Mouse (Mus musculus): ENCODE results near the gene Tmem216. TPM values are rescaled to one million over a fixed set of nuclear protein-coding genes. Genes with fewer than 3 reads are reported as not detected.

Gene Tmem216
- polyA plus RNA-seq, 1 experiment from 2014 or later, result 23.9 TPM

DNA sequence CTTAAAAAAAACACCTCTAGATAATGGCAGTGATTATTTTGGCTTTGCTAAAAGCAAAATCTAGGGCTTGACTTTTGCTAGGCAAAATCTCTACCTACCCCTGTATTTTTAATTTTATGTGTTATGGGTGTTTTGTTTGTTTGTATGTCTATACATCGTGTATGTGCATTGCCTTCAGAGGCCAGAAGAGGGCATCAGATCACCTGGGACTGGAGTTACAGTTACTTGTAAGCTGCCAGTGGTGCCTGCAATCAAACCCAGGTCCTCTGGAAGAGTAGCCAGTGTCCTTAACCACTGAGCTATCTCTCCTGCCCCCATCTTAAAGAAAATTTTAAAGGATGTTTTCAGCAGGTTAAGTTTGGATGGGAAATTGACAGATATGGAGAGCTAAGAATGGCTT, 26.0 kb downstream of the Tmem216 start:
- Histone ChIP-seq H3K9ac (ENCODE audit: low read length) (no peak overlapping the region), H3K27ac (replicated peaks) (no peak overlapping the region), H3K9me3 (ENCODE audit: control insufficient read depth, low read length) (no peaks in the 10 kb centered on the region), H3K4me3 (ENCODE audit: low read depth, low read length) (no peak overlapping the region), H3K27me3 (ENCODE audit: control insufficient read depth, insufficient read depth, low read length) (no peaks in the 10 kb centered on the region), H3K4me2 (replicated peaks; ENCODE audit: low read depth) (no peak overlapping the region), H3K36me3 (ENCODE audit: control insufficient read depth, insufficient read depth, low read length) (peaks cover 14% of the 10 kb centered on the region), H3K4me1 (replicated peaks; ENCODE audit: control insufficient read depth, insufficient read depth) (peaks cover 3% of the 10 kb centered on the region; the same call in 1 of the 2 replicates)
- TF ChIP-seq EP300 (optimal IDR thresholded peaks at IDR 0.05) (no peak), CTCF (IDR thresholded peaks at IDR 0.05; ENCODE audit: low read depth) (peak; percentile 49)
- DNase-seq (ENCODE audit: low spot score) (no peak), ATAC-seq (ENCODE audit: low FRiP score, low TSS enrichment) (no peak)
- WGBS, result 97% methylated on average over 1 of the region's 1 CpGs

DNA sequence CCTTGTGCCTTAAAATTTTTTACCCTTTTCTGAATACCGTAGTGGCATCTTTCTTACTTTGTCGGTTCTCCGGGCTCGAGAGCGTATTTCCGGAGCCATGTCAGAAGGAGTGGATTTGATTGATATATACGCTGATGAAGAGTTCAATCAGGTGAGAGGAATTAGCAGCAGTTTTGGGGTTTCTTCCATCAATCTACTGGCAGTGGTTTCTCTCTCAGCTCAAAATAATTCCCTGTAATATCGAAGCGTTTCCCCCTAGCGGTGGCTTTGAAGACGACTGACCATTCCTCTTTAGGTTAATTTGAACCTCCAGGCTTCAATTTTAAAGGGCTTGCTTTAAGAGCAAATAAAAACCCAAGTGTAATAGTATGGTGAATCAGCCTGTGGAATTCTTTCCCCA, 30.1 kb downstream of the Tmem216 start, which contains the start of gene Sdhaf2:
Gene Sdhaf2 (minus strand): TSS at position 233 of the 400 bp plus-strand sequence.
- H3K9me3 ChIP-seq (ENCODE audit: control insufficient read depth, low read length), result no peaks in the 10 kb centered on the region
- under 1% methylated on average over 11 of the region's 11 CpGs for WGBS
- ATAC-seq (ENCODE audit: low FRiP score, low TSS enrichment), result peak; percentile 10; the same call in 1 of the 2 replicates
- peak within 1 kb of the TSS; percentile 97 for H3K4me3 ChIP-seq (ENCODE audit: low read depth, low read length)
- H3K4me2 ChIP-seq (replicated peaks; ENCODE audit: low read depth), result peak within 1 kb of the TSS; percentile 79
- peaks cover 2% of the 10 kb centered on the region; the same call in 1 of the 2 replicates for H3K36me3 ChIP-seq (ENCODE audit: control insufficient read depth, insufficient read depth, low read length)
- TF ChIP-seq EP300 (optimal IDR thresholded peaks at IDR 0.05) (peak; percentile 61), CTCF (IDR thresholded peaks at IDR 0.05; ENCODE audit: low read depth) (peak; percentile 75)
- peak; percentile 33 for DNase-seq (ENCODE audit: low spot score)
- no peaks in the 10 kb centered on the region for H3K27me3 ChIP-seq (ENCODE audit: control insufficient read depth, insufficient read depth, low read length)
- peaks cover 3% of the 10 kb centered on the region; the same call in 1 of the 2 replicates for H3K4me1 ChIP-seq (replicated peaks; ENCODE audit: control insufficient read depth, insufficient read depth)
- H3K27ac ChIP-seq (replicated peaks), result peak within 1 kb of the TSS; percentile 100
- peak within 1 kb of the TSS; percentile 99 for H3K9ac ChIP-seq (ENCODE audit: low read length)

DNA sequence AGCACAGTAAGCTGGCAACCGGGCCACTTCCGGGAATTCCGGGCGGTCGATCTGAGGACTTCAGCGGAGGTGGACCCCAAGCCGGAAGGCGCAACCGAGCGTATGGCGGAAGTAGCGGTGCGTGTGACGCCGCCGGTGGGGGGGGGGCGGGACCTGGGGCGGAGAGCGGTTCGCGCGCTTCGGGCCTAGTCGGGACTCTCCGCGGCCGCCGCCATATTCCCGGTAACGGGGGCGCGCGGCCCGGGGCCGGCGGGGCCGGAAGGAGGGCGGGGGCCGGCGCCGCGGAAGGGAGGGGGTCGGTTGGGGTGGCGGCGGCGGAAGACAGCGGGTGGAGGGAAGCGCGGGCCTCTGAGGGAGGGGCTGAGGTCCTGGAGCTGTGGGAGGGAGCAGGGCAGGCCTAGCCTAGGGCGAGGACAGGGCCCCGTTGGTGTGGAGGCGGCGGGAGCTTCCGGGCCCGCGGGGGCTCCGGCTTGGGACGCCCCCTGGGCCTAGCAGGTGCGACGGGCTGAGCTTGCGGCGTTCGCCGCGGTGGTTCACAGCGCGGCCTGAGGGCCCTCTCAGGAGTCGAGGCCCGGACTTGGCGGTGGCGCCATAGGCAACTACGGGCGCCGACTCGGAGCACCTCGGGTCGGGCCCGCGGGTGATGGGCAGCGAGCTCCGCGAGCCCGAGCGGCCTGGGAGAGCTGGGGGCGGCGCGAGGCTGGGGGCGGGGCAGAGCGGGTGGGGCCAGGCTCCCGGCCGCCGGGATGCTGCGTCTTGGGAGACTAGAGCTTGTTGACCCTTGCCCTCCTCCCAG, 30.7 kb downstream of the Tmem216 start, which contains the start of gene Cpsf7:
Gene Cpsf7 (plus strand): TSS at position 161 of the 796 bp plus-strand sequence.
- no peaks in the 10 kb centered on the region for H3K9me3 ChIP-seq (ENCODE audit: control insufficient read depth, low read length)
- under 1% methylated on average over 58 of the region's 93 CpGs for WGBS
- H3K36me3 ChIP-seq (ENCODE audit: control insufficient read depth, insufficient read depth, low read length), result peaks cover 2% of the 10 kb centered on the region; the same call in 1 of the 2 replicates
- H3K4me3 ChIP-seq (ENCODE audit: low read depth, low read length), result peak within 1 kb of the TSS; percentile 97
- no peak for TF ChIP-seq EP300 (optimal IDR thresholded peaks at IDR 0.05)
- TF ChIP-seq CTCF (IDR thresholded peaks at IDR 0.05; ENCODE audit: low read depth), result no peak
- ATAC-seq (ENCODE audit: low FRiP score, low TSS enrichment), result peak; percentile 94
- peak within 1 kb of the TSS; percentile 79 for H3K4me2 ChIP-seq (replicated peaks; ENCODE audit: low read depth)
- no peaks in the 10 kb centered on the region for H3K27me3 ChIP-seq (ENCODE audit: control insufficient read depth, insufficient read depth, low read length)
- H3K9ac ChIP-seq (ENCODE audit: low read length), result peak within 1 kb of the TSS; percentile 99
- H3K27ac ChIP-seq (replicated peaks), result peak within 1 kb of the TSS; percentile 100
- peak; percentile 97 for DNase-seq (ENCODE audit: low spot score)
- peaks cover 3% of the 10 kb centered on the region; the same call in 1 of the 2 replicates for H3K4me1 ChIP-seq (replicated peaks; ENCODE audit: control insufficient read depth, insufficient read depth)

DNA sequence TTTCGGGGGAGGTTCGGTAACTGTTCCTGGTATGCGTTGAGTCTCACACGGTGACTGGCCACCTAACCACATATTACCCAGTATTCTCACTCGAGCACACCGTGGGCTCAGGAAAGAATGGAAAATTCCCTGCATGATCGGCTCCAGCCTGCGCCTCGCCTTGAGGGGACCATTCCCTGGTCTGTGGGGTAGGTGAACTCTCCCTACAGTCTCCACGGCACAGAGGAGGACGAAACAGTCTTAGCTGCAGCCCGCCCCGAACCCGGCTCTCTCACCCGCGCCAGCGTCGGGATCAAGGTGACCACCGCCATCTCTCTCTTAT, 31.3 kb downstream of the Tmem216 start:
- DNase-seq (ENCODE audit: low spot score) (no peak), ATAC-seq (ENCODE audit: low FRiP score, low TSS enrichment) (no peak)
- no peak for TF ChIP-seq EP300 (optimal IDR thresholded peaks at IDR 0.05)
- no peak for TF ChIP-seq CTCF (IDR thresholded peaks at IDR 0.05; ENCODE audit: low read depth)
- no peaks in the 10 kb centered on the region for H3K9me3 ChIP-seq (ENCODE audit: control insufficient read depth, low read length)
- H3K36me3 ChIP-seq (ENCODE audit: control insufficient read depth, insufficient read depth, low read length), result peaks cover 2% of the 10 kb centered on the region; the same call in 1 of the 2 replicates
- peaks cover 3% of the 10 kb centered on the region; the same call in 1 of the 2 replicates for H3K4me1 ChIP-seq (replicated peaks; ENCODE audit: control insufficient read depth, insufficient read depth)
- H3K27ac ChIP-seq (replicated peaks), result peak overlapping the region; percentile 100
- H3K4me3 ChIP-seq (ENCODE audit: low read depth, low read length), result peak overlapping the region; percentile 97
- H3K27me3 ChIP-seq (ENCODE audit: control insufficient read depth, insufficient read depth, low read length), result no peaks in the 10 kb centered on the region
- peak overlapping the region; percentile 99 for H3K9ac ChIP-seq (ENCODE audit: low read length)
- under 1% methylated on average over 19 of the region's 19 CpGs for WGBS
- peak overlapping the region; percentile 79 for H3K4me2 ChIP-seq (replicated peaks; ENCODE audit: low read depth)

DNA sequence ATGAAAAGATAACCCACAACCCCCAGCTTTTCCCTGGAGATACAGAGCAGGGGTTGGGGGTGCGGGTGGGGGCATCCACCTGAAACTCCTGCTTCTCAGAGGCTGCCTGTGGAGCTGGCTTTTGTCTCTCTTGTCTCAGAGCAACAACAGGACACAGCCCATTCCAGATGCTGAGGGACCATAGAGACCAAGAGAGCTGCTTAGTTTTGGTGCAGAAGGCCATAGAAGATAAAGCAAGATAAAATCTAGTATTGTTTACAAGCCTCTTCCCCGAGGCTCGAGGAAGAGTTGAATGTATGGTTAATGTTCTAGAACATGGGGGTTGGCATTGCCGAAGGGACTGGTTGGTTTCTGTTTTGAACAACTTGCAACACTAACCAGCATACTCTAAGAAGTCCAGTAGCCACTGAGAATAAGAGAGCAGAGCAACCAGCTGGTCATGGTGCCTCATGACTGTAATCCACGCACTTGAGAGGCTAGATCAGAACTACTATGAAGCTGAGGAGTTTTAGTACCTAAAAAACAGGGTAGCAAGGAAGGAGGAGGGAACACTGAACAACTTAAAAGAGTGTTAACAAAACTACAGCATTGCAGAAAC, 32.5 kb downstream of the Tmem216 start:
- ATAC-seq (ENCODE audit: low FRiP score, low TSS enrichment), result no peak
- no peak for TF ChIP-seq CTCF (IDR thresholded peaks at IDR 0.05; ENCODE audit: low read depth)
- no peak for TF ChIP-seq EP300 (optimal IDR thresholded peaks at IDR 0.05)
- Histone ChIP-seq H3K4me2 (replicated peaks; ENCODE audit: low read depth) (no peak overlapping the region), H3K9ac (ENCODE audit: low read length) (no peak overlapping the region), H3K4me1 (replicated peaks; ENCODE audit: control insufficient read depth, insufficient read depth) (peaks cover 3% of the 10 kb centered on the region; the same call in 1 of the 2 replicates), H3K27ac (replicated peaks) (no peak overlapping the region), H3K9me3 (ENCODE audit: control insufficient read depth, low read length) (no peaks in the 10 kb centered on the region), H3K27me3 (ENCODE audit: control insufficient read depth, insufficient read depth, low read length) (no peaks in the 10 kb centered on the region), H3K36me3 (ENCODE audit: control insufficient read depth, insufficient read depth, low read length) (peaks cover 2% of the 10 kb centered on the region; the same call in 1 of the 2 replicates), H3K4me3 (ENCODE audit: low read depth, low read length) (no peak overlapping the region)
- 69% methylated on average over 5 of the region's 5 CpGs for WGBS
- no peak for DNase-seq (ENCODE audit: low spot score)
